In genomic region chr2:147433120-147433519, GRCm38 (mm10) we compare ENCODE assay signal across 9 mouse cellular contexts.
DNase-seq lines count a peak whose midpoint lies in the region; ATAC-seq and TF ChIP-seq lines count a peak whose summit lies in the region.
"Had no signal": no experiment of that assay in that cellular context is flagged by ENCODE, and none has a peak within 500 bp of the region (broad histone marks: within the 10 kb centered on the region; RNA-seq: fewer than 3 reads in every experiment).

No protein-coding gene starts in this region.

- H3K4me2 ChIP-seq in liver, postnatal 0 days (ENCODE audit: low read depth, low read length), result no peak overlapping the region
- H3K4me2 ChIP-seq: liver, embryonic 13.5 days had no signal

- no peak for TF ChIP-seq POLR2A in brain, embryonic 14.5 days (IDR thresholded peaks at IDR 0.05; ENCODE audit: borderline replicate concordance, extremely low read depth, insufficient read depth, insufficient read length, poor library complexity, severe bottlenecking)

- no peaks in the 10 kb centered on the region for H3K36me3 ChIP-seq in liver, postnatal 0 days (replicated peaks; ENCODE audit: insufficient read depth, low read length)
- H3K36me3 ChIP-seq: liver, embryonic 13.5 days had no signal

- no peak overlapping the region for H3K9ac ChIP-seq in liver, postnatal 0 days (replicated peaks)
- H3K9ac ChIP-seq: liver, embryonic 13.5 days had no signal

- TF ChIP-seq EP300 in liver, postnatal 0 days (IDR thresholded peaks at IDR 0.05; ENCODE audit: low read depth), result no peak

- peak; percentile 59 for TF ChIP-seq CTCF in gastrocnemius, adult 2 months (IDR thresholded peaks at IDR 0.05)
- TF ChIP-seq CTCF in liver, postnatal 0 days (IDR thresholded peaks at IDR 0.05; ENCODE audit: low read depth), result peak; percentile 55
- peak; percentile 67; the same call in 1 of the 2 replicates for TF ChIP-seq CTCF in brain, embryonic 14.5 days (IDR thresholded peaks at IDR 0.05; ENCODE audit: borderline replicate concordance, extremely low read depth, insufficient read depth, insufficient read length)

- 23% methylated on average over 5 of the region's 5 CpGs for WGBS in liver, postnatal 0 days (ENCODE audit: insufficient replicate concordance)

- no peaks in the 10 kb centered on the region for H3K9me3 ChIP-seq in liver, postnatal 0 days (ENCODE audit: low read length)
- H3K9me3 ChIP-seq: liver, embryonic 13.5 days had no signal

- H3K27me3 ChIP-seq in liver, postnatal 0 days (ENCODE audit: insufficient read depth, low read length), result no peaks in the 10 kb centered on the region
- H3K27me3 ChIP-seq: liver, embryonic 13.5 days had no signal

- peak; percentile 15 for DNase-seq in gastrocnemius, adult 2 months
- DNase-seq in gastrocnemius, postnatal 25 days, result no peak
- DNase-seq in liver, postnatal 0 days, result peak; percentile 19
- no peak for DNase-seq in liver
- peak; percentile 34 for DNase-seq in brain, embryonic 14.5 days (ENCODE audit: low read depth)
- DNase-seq in spleen, postnatal 4 days (ENCODE audit: low spot score in 2 of 2), result no peak
- DNase-seq: liver, embryonic 13.5 days had no signal

- no peak overlapping the region for H3K4me3 ChIP-seq in gastrocnemius, adult 2 months
- H3K4me3 ChIP-seq in liver, postnatal 0 days (ENCODE audit: low read depth, low read length), result no peak overlapping the region
- H3K4me3 ChIP-seq: liver, embryonic 13.5 days had no signal

- H3K4me1 ChIP-seq in liver, postnatal 0 days (ENCODE audit: insufficient read depth), result no peaks in the 10 kb centered on the region
- H3K4me1 ChIP-seq: liver, embryonic 13.5 days had no signal

- intact Hi-C loops in gastrocnemius, adult 2 months (cut with DNase I), result no loop called here

- no peak for ATAC-seq in liver, postnatal 0 days
- ATAC-seq in megakaryocyte progenitor cell, adult 5-6 weeks (replicated peaks; ENCODE audit: poor library complexity), result 0 out of 2 replicates have a peak, but pooled peaks have one; percentile 26
- ATAC-seq in monocyte, adult 5-6 weeks (replicated peaks; ENCODE audit: insufficient number of reproducible peaks, low FRiP score, low TSS enrichment, poor library complexity, severe bottlenecking), result no peak

- H3K27ac ChIP-seq in gastrocnemius, adult 2 months, result no peak overlapping the region
- H3K27ac ChIP-seq in liver, postnatal 0 days (ENCODE audit: low read depth), result no peak overlapping the region
- H3K27ac ChIP-seq: liver, embryonic 13.5 days had no signal

Comparison
In these comparisons a context has a peak if more than half of its experiments do, and no peak if none do; other contexts are left out.
1. DNase-seq: peak in gastrocnemius, adult 2 months (single experiment), liver, postnatal 0 days (single experiment) and brain, embryonic 14.5 days (single experiment); none in gastrocnemius, postnatal 25 days (single experiment), liver (single experiment) and spleen, postnatal 4 days (0 of 2).
2. Peak in every context shown above with its lines, with median percentiles within 50 percentile points of each other: CTCF ChIP-seq.